Mouse (Mus musculus): ENCODE measurements at regions not wholly inside any gene's neighbourhood (a gene's known extent, or its start where the extent isn't known, plus 50 kb on each side); places are given as distances from the start of the nearest gene placed in this dataset.
A peak's percentile ranks its signal among the peaks of the same experiment; 100 is the strongest.

DNA sequence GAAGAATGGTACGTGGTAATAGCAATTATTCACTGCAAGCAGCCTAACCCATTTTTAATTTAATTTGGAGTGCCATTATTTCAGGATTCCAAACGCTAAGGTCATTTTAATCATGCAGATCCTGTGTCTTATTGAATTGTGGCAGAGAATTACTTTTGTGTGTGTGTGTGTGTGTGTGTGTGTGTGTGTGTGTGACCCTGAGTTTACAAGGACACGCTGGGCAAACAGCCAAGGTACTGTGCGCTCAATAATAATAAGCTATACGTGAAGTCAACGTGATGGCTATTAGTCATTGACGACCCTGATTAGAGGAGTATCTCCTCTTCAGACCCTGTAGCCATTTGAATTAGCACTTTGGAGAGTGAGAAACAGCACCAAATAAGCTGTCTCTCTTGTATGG lies 144.1 kb downstream of the Klf7 start:
- no peak for DNase-seq (ENCODE audit: extremely low spot score in 1 of 2, low spot score in 1 of 2)

DNA sequence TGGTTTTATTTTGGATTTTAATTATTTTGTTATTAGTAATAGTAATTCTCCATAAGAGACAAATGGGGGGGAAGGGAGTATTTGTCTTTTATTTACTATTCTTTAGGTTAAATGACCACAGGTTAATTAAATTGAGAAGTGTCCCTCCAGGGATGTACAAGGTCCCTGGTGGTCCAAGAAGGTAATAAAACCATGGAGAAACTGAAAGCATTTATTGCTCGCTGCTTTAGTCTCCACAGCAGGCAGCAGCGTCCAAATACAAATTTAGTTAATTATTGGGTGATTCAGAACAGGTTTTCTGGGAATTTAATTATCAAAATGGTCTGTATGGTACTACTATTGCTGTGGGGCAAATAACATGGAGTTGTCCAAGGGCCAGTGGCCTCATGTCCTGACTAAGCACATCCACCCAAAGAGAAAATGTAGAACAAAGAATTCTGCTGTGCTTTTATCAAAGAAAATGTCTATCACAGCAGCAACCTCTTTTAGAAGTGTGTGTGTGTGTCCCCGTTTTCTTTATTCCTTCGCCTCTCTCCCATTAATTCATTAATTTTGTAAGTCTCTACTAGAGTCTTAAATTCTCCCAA lies 144.7 kb downstream of the Klf7 start:
- no peak for DNase-seq (ENCODE audit: extremely low spot score in 1 of 2, low spot score in 1 of 2)

DNA sequence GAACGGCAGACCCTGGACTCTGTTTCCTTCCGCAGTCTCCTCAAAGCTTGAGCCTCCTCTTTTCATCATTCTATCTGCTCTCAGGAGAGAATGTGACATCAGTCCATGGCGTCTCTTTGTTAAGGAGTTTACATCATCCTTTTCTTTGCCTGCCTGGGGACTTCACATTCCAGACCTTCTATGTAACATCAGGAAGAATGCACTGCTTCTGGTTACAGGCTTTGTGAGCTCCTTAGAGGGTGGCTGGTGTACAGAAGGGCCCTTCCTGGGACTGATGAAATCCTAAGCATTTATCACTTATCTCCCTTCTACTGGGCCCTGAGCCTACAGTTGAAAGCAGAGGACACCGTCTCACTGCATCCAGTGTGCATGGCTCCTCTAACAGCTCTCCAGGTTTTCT lies 145.2 kb downstream of the Klf7 start:
- no peak for DNase-seq (ENCODE audit: extremely low spot score in 1 of 2, low spot score in 1 of 2)

DNA sequence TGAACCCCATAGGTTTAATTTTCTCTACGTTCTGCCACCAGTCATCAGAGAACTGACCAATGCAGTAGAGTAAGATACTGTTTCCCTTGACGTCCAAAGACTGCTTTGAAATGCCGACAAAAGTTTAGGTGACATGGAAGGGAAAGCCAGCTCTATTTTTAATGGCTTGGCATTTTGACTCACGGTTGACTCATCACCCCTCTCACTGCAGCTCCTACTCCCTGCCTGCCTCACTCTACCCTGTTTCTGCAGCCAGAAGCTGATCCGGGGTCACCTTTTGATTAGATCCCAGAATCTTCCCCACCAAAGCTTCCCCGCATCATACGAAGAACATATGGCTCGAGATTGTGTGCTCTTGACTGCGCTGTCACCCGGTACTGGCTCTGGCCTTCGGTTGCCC lies 154.2 kb downstream of the Klf7 start:
- DNase-seq (ENCODE audit: extremely low spot score in 1 of 2, low spot score in 1 of 2), result no peak

DNA sequence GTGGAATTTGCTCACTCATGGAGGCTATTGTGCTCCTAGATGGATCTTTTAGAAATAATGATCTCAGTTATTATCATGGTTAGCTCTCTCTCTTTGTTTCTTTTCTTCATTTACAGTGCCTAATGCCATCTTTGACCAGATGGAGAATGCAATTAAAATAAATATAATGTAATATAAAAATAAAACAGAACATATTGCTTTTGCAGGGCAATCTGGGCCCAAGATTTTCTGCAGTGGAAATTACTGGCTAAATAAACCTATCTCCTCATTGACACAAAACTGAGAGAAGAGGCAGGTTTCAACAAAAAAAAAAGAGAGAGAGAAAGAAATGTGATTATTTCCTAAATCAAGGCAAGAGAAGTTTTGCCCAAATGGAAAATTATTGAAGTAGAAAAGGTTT lies 156.6 kb downstream of the Klf7 start:
- DNase-seq (ENCODE audit: extremely low spot score in 1 of 2, low spot score in 1 of 2), result no peak

DNA sequence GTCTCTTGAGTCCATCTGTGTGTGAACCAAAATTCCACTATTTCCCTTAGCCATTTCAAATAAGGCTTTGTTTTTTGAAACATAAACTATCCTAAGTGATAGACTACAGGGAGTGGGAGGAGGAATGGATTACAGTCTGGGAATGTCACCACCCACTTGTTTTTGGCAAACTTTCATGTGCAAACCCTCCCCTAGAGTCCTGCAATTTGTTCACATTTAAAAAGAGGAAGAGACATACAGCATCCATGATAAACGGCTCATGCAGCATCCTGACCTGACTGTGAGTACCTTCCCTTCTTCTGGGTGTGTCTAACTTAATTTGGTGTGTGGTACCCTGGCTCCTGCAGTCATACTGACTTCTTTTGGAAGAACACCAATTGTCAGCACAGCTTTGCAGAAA lies 157.6 kb downstream of the Klf7 start:
- DNase-seq (ENCODE audit: extremely low spot score in 1 of 2, low spot score in 1 of 2), result no peak

DNA sequence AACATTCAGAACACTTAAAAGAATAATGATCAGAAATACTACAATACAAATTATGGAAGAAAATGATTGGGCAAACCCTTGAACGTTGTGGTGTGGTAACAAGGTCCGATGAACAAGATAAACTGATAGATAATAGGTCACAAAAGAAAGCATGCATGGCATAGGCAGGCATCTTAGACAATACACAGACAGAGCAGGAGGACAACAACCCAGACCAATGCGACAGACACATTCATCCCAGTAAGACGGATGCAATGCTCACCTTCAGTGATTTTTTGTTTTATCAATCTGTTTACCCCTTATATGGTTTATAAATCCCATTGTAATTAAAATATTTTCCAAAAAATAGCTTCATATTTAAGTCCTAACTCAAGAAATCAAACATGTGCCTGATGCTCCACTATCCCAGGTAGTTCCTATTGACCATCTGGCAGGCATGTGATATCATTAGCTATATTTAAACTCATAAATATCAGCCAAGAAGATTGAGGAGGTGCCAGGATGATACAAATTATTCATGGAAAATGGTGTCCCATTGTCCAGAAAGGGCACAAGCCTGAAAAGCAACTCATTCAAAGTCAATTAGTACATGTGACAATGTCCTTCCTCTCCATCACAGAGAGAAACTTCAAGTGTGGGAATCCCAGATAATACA lies 166.3 kb downstream of the Klf7 start:
- no peak for DNase-seq (ENCODE audit: extremely low spot score in 1 of 2, low spot score in 1 of 2)

DNA sequence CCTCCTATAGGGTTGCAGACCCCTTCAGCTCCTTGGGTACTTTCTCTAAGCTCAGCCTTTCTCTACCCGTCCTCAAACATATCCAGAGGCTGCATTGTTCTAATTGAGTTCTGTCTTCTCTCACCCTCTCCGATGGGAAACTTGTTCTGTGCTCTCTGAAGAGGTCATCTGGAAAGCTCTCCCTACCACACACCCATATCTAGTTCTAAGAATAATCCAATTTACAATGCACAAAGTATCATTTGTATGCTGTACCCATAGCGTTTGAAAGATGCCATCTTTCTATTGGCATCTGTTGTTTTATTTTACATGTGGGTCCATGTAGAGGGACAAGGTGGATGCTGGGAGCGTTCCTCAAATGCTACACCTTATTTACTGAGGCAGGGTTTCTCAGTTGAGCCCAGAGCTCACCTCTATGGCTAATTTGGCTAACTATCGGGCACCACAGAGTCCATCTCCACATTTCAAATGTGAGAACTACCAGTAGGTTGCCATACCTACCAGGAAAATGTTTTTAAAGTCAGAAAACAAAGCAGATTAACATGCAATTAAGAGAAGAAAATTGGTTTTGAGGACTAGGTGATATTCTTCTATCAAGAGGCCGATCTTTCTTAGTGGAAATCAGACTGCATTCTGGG lies 167.1 kb downstream of the Klf7 start:
- DNase-seq (ENCODE audit: extremely low spot score in 1 of 2, low spot score in 1 of 2), result no peak

DNA sequence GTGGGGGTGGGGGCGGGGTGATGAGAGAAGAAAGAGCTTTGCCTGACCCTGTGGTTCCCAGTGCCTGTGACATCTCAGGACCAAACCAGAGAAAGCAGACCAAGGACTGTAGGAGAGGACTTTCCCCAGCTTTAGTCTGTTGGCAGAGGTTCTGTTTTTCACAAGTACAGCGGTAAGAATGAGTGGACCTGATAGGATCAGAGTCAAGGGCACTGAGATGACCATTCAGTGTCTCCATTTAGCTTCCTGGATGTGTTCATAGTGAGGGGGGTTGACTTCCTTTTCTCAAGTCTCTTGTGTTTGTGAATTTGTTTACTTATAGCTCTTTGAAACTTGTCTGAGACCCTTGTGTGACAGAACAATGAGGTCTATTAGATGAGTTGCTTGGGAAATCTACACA lies 167.9 kb downstream of the Klf7 start:
- DNase-seq (ENCODE audit: extremely low spot score in 1 of 2, low spot score in 1 of 2), result no peak

DNA sequence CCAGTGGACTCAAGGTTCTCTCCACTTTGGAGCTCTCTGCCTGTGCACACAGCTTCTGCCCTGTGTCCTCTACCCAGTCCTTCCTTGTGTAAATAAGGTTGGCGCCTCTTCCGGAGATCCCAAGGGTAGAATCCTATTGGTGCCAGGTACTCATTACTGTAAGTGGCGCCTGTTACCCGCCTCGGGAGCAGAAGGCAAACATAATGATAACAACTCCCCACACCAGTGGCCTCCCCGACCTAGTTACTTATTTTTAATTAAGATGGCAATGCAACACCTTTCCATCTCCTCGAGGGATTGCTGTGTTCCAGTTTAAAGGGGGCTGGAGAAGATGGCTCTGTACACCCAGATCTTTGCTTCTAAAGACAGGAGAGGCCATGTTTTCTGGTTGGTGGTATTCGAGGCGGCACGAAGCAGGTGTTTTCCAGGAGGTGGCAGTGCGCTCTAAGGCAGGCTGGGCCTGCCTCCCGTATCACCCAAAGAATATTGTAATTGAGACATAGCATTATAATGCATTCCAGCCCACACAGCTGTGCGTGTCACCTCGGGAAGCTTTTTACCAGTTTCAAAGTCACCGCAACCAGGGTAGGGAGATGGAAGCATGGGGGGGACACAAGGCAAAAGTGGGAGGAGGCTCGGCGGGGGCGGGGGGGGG lies 168.7 kb downstream of the Klf7 start:
- peak; percentile 31 to 36 for DNase-seq (ENCODE audit: extremely low spot score in 1 of 2, low spot score in 1 of 2)

DNA sequence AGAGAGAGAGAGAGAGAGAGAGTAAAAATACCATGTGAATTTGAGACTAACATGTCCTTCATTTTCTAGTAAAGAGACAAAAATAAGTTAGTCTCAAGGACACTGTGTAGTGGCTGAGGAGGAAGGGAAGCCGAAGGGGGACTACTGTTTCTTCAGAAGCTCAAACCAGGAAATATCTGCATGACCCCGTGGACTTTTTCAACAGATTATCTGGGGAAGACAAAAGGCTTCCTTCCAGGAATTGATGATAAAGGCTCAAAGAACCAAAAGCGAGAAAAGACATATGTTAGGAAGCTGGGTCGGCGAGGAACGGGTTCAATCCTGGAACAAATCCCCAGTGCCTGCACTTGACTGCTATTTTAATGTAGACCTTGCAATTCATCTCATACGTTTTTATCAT lies 170.4 kb downstream of the Klf7 start:
- DNase-seq (ENCODE audit: extremely low spot score in 1 of 2, low spot score in 1 of 2), result no peak

DNA sequence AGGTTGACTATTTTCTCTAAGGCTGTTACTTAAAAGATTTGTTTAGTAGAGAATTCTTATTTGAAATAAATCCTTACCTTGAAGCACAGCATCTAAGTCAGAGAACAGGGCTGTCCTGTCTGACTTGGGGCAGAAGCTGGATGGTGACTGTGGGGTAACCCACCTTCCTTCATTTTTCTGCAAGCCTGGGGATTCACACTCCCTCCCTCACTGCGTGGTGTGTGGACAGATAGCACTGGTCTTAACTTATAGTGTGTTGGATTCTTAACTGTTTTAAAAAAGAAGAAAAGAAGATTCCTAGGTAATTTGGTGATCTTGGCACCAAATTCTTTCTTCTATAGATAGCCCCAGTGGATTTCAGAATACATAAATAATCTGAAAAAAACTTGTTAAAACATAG lies 174.8 kb downstream of the Klf7 start:
- no peak for DNase-seq (ENCODE audit: extremely low spot score in 1 of 2, low spot score in 1 of 2)

DNA sequence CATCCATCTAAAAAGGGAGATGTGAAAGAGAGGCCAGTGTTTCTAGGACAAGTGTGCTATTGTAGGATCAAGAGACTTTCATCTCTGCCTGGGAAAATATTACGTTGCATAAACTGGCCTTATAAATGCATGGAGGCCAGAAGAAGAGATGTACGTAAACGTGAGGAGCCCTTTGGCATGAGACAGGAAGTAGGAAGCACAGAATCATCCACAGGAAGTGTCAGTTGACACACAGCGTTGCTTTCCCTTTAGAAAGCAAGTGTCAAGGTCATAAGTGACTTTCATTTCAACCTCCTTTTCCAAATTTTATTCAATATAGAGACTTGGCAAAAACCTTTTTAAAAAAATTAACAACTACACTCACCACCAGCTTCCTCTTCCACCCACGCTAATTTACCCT lies 175.2 kb downstream of the Klf7 start:
- DNase-seq (ENCODE audit: extremely low spot score in 1 of 2, low spot score in 1 of 2), result no peak

DNA sequence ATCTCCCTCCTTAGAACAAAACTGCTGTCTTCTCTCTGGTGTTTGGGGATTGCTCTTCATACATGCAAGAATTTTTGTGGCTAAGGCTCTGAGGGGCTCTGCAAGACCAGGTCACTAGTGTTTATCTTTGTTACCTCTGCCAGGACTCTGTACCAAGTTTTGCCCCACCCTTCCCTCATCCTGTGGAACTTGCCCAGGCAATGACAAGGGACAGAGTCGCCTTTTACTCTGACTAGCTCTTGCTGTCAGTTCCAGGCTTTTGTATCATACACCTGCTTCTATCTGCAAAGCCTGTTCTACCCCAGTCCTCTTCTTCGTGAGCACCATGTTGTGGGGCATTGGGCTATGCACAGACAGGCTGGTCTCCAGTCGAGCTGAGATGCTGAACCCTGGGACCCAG lies 175.7 kb upstream of the 4933402D24Rik start:
- DNase-seq (ENCODE audit: extremely low spot score in 1 of 2, low spot score in 1 of 2), result no peak

DNA sequence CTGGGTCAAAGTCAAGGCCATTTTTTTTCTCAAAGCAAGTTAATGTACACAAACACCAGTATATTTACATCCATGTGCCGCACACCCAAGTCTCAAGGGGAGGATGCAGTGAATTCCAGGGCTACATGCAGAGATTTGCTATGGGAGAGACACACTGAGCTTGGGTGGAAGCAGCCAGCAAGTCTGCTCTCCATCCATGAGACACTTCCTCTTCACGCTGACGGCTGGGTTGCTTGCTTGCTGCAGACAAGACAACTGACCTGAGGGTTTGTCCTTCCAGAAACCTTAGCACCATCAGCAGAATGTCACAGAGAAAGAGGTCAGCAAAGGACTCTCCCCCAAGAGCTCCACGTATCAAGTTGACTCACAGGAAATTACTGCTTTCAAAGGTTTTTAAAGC lies 169.3 kb upstream of the 4933402D24Rik start:
- no peak for DNase-seq (ENCODE audit: extremely low spot score in 1 of 2, low spot score in 1 of 2)

DNA sequence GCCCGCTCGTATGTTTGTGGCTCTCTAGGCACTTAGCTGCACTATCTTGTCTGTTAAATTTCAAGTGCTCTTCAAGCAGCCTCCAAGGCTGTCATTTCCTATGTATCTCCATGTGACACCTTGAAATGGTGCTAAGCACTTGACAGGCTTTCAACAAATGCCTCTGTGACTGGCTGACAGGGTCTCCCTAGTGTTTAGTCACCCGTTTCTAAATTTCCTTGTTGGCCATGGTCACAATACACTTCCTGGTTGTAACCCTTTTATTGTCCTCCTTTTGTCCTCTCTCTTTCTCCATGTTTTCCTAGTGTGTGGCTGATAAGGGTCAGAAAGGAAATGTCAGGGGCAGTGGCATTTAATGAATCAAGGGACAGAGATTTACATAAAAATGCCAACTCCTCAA lies 168.4 kb upstream of the 4933402D24Rik start:
- no peak for DNase-seq (ENCODE audit: extremely low spot score in 1 of 2, low spot score in 1 of 2)

DNA sequence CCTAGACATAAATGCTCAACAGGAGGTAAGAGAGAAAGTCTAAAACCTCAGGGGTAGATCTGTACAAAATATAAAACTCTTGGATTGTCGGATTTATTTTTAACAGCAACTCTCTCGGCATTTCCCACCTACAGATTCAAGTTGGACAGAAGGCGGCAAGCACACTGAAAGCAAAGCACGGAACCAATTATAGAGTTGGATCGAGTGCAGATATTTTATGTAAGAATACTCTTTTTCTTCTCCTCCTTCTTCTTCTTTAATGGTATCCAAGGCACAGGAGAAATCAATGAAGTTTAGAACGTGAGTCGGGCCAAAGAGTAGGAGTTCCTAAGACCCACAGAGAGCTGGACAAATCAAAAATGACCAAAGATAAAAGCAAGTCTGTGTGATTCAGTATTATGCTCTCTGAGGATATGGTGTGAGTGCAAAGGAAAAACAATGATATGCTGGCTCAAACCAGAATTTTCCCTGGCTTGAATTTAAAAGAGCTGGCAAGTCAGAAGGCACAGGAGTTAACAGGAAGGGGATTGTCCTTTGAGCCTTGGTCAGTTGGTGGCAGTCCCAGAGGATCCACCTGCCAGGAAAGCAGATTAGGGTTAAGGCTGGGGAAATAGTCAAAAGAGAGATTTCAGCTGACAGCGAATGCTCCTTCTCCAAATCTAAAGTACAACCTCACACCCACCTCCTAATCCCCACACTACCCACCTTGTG lies 165.7 kb upstream of the 4933402D24Rik start:
- no peak for DNase-seq (ENCODE audit: extremely low spot score in 1 of 2, low spot score in 1 of 2)

DNA sequence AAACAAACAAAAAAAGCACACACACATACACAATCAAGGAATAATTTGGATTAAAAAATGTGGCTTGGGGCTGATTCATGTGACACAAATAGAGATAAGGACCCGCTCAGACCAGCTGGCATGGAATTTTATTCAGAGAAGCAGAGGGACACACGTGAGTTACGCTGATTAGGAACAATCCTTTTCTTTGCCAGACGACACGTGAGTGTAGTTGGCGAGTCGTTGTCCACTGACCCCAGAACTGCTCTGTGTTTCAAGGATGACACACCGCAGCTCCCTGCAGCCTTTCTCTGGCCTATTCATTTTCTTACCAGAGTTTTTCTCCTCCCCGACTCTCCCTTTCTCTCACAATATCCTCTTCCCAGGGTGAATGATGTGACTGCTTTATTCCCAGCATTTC lies 163.4 kb upstream of the 4933402D24Rik start:
- no peak for DNase-seq (ENCODE audit: extremely low spot score in 1 of 2, low spot score in 1 of 2)

DNA sequence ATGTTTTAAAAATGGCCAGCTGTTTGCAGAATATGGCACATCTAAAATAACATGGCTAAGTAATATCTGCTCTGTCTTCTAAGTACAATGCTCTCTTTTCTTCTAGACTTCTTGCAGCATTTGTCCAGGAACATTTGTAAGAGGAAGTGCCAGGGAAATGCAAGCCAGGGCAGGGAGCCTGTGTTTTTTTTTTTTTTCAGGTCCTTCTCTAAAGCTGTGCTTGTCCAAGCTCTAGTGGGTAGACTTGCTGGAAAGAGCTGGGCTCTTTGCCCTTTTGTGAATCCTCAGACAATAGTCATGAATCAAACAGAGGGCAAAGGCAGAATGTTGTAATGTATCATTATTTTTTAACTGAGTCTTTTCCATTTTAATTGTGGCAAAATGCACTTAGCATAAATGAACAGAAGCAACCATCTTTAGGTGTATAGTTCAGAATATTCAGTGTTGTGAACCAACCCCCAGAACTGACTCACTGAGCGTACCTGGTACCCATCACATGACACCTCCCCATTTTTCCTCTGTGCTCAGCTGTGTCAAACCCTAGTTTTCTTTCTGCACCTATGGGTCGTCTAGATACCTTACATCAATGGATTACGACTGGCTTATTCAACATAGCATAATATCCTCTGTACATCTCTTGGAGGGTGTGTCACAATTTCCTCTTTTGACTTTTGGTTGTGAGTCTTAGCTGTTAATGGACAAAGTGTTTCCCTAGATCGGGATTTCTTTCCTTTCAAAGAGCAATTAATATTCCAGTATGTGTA lies 160.5 kb upstream of the 4933402D24Rik start:
- no peak for DNase-seq (ENCODE audit: extremely low spot score in 1 of 2, low spot score in 1 of 2)

DNA sequence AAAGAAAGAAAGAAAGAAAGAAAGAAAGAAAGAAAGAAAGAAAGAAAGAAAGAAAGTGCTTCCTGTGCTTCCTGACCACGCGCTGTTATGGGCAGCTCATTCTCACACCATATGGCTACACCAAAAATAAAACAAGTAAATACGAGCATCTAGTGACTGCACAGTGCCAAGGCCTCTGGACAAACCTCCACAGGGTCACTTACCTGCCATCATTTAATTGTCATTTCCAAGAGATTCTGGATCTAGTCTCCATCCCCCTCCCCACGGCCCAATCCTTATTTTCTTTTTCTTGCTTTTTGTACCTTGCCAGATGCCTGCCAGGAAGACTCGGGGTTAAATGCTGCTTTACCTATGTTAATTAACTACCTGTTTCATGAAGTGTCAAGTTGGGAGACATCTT lies 159.8 kb upstream of the 4933402D24Rik start:
- DNase-seq (ENCODE audit: extremely low spot score in 1 of 2, low spot score in 1 of 2), result no peak
